Mouse (Mus musculus): ENCODE data around the gene Leo1. TPM values are rescaled to one million over a fixed set of nuclear protein-coding genes. Genes with fewer than 3 reads are reported as not detected.

Leo1 gene
- total and polyA plus RNA-seq, 2 experiments from 2014 or later = 37.3 to 39.8 TPM

DNA sequence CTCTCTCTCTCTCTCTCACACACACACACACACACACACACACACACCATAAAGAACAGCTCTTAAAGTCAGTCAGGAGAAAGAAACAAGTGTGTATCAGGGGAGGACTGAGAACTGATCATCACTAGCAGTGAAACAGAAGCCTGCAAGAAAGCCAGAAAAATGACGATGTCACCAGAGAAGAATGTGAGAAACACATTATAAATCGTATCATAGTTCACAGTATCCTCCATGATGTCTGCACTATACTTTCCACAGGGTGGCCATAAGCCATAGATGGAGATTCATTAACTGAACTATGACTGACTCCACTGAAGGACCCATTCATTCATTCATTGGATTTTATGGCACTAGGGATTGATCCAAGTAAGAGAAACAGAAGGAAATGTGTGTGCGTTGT, 37.8 kb upstream of the Leo1 start:
- Histone ChIP-seq H3K4me1 (ENCODE audit: insufficient read depth) (peaks cover 2% of the 10 kb centered on the region; the same call in 1 of the 2 replicates), H3K27ac (ENCODE audit: low read depth, low read length) (no peak overlapping the region), H3K4me2 (ENCODE audit: low read depth) (no peak overlapping the region), H3K27me3 (ENCODE audit: insufficient read depth, low read length) (no peaks in the 10 kb centered on the region), H3K36me3 (ENCODE audit: insufficient read depth) (no peaks in the 10 kb centered on the region), H3K9ac (no peak overlapping the region), H3K9me3 (ENCODE audit: low read length) (no peaks in the 10 kb centered on the region), H3K4me3 (ENCODE audit: low read depth, low read length) (no peak overlapping the region)
- TF ChIP-seq CTCF (IDR thresholded peaks at IDR 0.05; ENCODE audit: low read depth) = no peak
- DNase-seq = no peak
- 45% methylated on average over 3 of the region's 3 CpGs for WGBS
- no peak for ATAC-seq

DNA sequence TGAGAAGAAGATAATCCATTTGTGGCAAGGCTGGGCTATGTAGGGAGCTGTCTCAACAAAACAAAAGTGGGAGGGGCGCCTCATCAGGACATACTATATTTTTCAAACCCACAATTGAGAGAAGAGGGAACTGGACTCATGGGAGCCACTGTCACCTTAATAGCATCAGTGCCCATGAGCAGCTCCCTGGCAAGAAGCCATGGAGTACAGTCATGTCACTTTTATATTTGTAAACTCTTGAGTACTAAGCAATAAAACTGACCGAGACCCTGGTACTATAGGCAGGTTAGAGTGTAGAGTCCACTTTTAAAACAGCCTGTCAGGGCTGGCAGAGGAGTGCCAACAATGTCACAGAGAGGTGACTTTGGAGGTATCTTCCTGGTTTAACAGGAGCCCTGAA, 35.2 kb upstream of the Leo1 start:
- no peak for ATAC-seq
- TF ChIP-seq CTCF (IDR thresholded peaks at IDR 0.05; ENCODE audit: low read depth) = no peak
- no peak overlapping the region for H3K27ac ChIP-seq (ENCODE audit: low read depth, low read length)
- DNase-seq = no peak
- WGBS = 89% methylated on average over 2 of the region's 2 CpGs
- no peaks in the 10 kb centered on the region for H3K9me3 ChIP-seq (ENCODE audit: low read length)
- H3K4me1 ChIP-seq (ENCODE audit: insufficient read depth) = peaks cover 2% of the 10 kb centered on the region; the same call in 1 of the 2 replicates
- H3K27me3 ChIP-seq (ENCODE audit: insufficient read depth, low read length) = no peaks in the 10 kb centered on the region
- no peak overlapping the region for H3K4me3 ChIP-seq (ENCODE audit: low read depth, low read length)
- H3K36me3 ChIP-seq (ENCODE audit: insufficient read depth) = no peaks in the 10 kb centered on the region
- no peak overlapping the region for H3K9ac ChIP-seq
- H3K4me2 ChIP-seq (ENCODE audit: low read depth) = no peak overlapping the region

DNA sequence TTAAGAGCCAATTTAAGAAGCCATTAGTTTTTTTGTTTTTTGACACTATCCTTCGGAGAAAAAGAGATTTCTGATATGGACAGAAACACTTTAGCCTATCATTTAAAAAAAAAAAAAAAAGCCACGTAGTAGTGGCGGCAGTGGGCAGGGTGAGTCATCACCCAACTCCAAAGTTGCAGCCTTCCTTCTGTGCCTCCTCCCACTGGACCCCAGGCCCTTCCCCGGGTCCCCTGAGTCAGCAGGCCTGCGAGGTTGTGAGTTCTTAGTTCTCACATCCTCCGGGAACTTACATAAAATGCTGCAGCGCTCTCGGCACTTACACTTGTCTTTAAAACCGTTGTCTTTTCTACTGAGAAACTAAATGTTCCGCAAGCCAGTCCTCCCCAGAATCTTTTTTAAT, 33.5 kb upstream of the Leo1 start:
- no peak for TF ChIP-seq CTCF (IDR thresholded peaks at IDR 0.05; ENCODE audit: low read depth)

DNA sequence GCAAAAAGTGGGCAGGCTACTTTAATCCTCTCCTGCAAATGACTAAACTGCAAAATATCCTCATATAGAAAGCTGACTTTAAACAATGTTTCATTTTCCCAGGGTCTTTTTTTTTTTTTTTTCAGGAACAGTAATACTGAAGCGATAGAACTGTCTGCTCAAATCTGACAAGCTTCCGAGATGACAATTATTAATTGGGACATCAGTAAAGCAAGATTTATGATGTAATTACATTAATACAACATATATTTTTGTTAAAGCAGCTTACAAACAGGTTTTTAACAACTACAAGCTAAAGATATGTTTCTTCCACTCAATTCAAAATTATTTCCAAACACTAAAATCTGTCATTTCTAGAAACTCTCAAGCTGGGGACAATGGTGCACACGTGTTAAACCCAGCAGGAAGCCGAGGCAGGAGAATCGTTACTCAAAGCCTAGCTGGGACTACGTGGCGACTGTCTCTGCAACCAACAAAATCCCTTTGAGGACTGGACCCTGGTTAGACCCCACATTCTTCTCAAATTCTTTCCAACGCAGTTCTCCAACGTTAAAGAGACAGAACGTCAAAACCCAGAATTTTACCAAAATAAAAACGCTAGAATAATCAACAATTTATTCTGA, 33.0 kb upstream of the Leo1 start:
- H3K27ac ChIP-seq (ENCODE audit: low read depth, low read length) = 0 out of 2 replicates have a peak overlapping the region, but pooled peaks have one; percentile 94
- H3K9me3 ChIP-seq (ENCODE audit: low read length) = no peaks in the 10 kb centered on the region
- H3K27me3 ChIP-seq (ENCODE audit: insufficient read depth, low read length) = no peaks in the 10 kb centered on the region
- 2% methylated on average over 11 of the region's 11 CpGs for WGBS
- peak overlapping the region; percentile 88 for H3K4me3 ChIP-seq (ENCODE audit: low read depth, low read length)
- peak overlapping the region; percentile 81 for H3K9ac ChIP-seq
- no peaks in the 10 kb centered on the region for H3K36me3 ChIP-seq (ENCODE audit: insufficient read depth)
- ATAC-seq (no peak), DNase-seq (no peak)
- H3K4me1 ChIP-seq (ENCODE audit: insufficient read depth) = peaks cover 2% of the 10 kb centered on the region; the same call in 1 of the 2 replicates
- peak overlapping the region; percentile 74 for H3K4me2 ChIP-seq (ENCODE audit: low read depth)
- TF ChIP-seq CTCF (IDR thresholded peaks at IDR 0.05; ENCODE audit: low read depth) = no peak

More for the DNA sequence above, 33.5 kb upstream of the Leo1 start:
- H3K27ac ChIP-seq (ENCODE audit: low read depth, low read length) = no peak overlapping the region
- no peak overlapping the region for H3K9ac ChIP-seq
- WGBS = 9% methylated on average over 10 of the region's 10 CpGs
- H3K36me3 ChIP-seq (ENCODE audit: insufficient read depth) = no peaks in the 10 kb centered on the region
- H3K9me3 ChIP-seq (ENCODE audit: low read length) = no peaks in the 10 kb centered on the region
- H3K4me3 ChIP-seq (ENCODE audit: low read depth, low read length) = peak overlapping the region; percentile 88
- ATAC-seq = no peak
- H3K4me1 ChIP-seq (ENCODE audit: insufficient read depth) = peaks cover 2% of the 10 kb centered on the region; the same call in 1 of the 2 replicates
- DNase-seq = no peak
- no peaks in the 10 kb centered on the region for H3K27me3 ChIP-seq (ENCODE audit: insufficient read depth, low read length)
- peak overlapping the region; percentile 74 for H3K4me2 ChIP-seq (ENCODE audit: low read depth)

DNA sequence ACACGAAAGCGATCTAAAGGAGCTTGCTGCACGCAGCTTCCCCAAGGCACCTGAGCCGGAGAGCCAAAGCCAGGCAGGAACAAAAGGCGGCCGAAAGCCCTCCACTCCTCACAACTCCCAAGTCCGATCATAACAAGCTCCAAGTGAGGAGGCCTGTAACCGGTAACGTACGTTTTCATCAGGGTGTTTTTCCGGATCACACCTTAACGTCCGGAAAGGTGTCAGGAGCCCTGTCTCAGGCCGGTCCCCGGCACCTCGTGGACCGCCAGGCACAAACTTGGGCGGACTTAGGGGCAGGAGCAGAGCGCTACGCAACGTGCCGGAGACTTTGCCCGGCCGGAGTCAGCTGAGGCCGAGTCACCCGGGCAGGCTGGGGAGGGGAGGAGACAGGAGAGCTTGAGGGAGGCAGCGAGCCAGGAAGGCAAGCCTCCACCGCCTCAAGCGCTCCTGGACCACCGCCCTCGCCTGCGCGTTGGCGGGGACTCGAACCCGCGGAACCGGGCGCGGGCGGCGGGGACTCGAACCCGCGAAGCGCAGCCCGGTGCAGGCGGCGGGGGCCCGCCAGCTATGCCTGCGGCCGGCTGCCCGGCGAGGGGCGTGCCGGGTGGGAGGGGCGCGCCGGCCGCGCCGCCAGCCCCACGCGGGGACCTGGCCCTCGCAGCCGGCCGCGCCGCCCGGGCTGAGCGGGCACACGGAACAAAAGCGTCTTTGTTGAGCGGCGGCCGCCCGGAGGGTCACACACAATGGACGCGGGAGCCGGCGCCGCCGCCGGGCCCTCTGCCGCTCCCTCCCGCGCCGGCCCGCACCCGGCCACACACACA, 32.1 kb upstream of the Leo1 start:
- WGBS = 3% methylated on average over 69 of the region's 90 CpGs
- Histone ChIP-seq H3K9ac (peak overlapping the region; percentile 81), H3K4me2 (ENCODE audit: low read depth) (peak overlapping the region; percentile 74), H3K27me3 (ENCODE audit: insufficient read depth, low read length) (no peaks in the 10 kb centered on the region), H3K27ac (ENCODE audit: low read depth, low read length) (peak overlapping the region; percentile 94), H3K36me3 (ENCODE audit: insufficient read depth) (no peaks in the 10 kb centered on the region), H3K4me3 (ENCODE audit: low read depth, low read length) (peak overlapping the region; percentile 88), H3K9me3 (ENCODE audit: low read length) (no peaks in the 10 kb centered on the region), H3K4me1 (ENCODE audit: insufficient read depth) (peaks cover 2% of the 10 kb centered on the region; the same call in 1 of the 2 replicates)
- DNase-seq (peak; percentile 65), ATAC-seq (peak; percentile 80)
- TF ChIP-seq CTCF (IDR thresholded peaks at IDR 0.05; ENCODE audit: low read depth) = no peak

DNA sequence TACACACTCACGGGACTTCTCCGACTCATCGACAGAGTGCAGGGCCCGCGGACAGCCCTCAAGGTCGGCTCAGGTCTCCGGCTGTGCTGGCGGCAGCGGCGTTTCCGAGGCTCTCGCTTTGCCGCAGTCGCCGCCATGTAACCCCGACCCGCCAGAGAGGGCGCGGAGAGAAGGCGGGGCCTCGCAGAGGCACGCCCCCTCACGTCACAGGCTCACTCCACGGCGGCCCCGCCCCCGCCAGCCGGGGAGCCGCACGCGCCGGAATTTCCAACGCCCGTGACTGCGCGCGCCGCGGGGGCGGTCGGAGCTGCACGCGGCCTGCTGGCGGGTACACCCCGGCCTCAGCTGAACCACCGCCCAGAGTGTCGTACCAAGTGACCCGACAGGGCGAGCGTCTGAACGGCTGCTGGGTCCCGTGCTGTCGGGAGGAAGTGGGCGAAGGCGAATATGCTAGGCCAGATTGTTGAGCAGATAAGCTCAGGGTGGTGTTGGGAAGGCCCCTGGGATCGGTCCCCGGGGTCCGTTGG, 31.4 kb upstream of the Leo1 start, which contains the start of gene Mapk6:
TSS of gene Mapk6 (minus strand) at position 154 of the 527 bp plus-strand sequence.
- no peaks in the 10 kb centered on the region for H3K27me3 ChIP-seq (ENCODE audit: insufficient read depth, low read length)
- peak within 1 kb of the TSS; percentile 81 for H3K9ac ChIP-seq
- under 1% methylated on average over 58 of the region's 58 CpGs for WGBS
- H3K4me3 ChIP-seq (ENCODE audit: low read depth, low read length) = peak within 1 kb of the TSS; percentile 88
- H3K9me3 ChIP-seq (ENCODE audit: low read length) = no peaks in the 10 kb centered on the region
- peak within 1 kb of the TSS; percentile 94 for H3K27ac ChIP-seq (ENCODE audit: low read depth, low read length)
- peak; percentile 97 for DNase-seq
- H3K4me2 ChIP-seq (ENCODE audit: low read depth) = peak within 1 kb of the TSS; percentile 74
- no peaks in the 10 kb centered on the region for H3K36me3 ChIP-seq (ENCODE audit: insufficient read depth)
- peak; percentile 47 for TF ChIP-seq CTCF (IDR thresholded peaks at IDR 0.05; ENCODE audit: low read depth)
- peak; percentile 96 for ATAC-seq
- peaks cover 2% of the 10 kb centered on the region; the same call in 1 of the 2 replicates for H3K4me1 ChIP-seq (ENCODE audit: insufficient read depth)
